Mouse (Mus musculus): ENCODE data around the gene Gsk3a. TPM values are rescaled to one million over a fixed set of nuclear protein-coding genes. Genes with fewer than 3 reads are reported as not detected.

Gene Gsk3a
- polyA plus RNA-seq, 1 experiment from 2014 or later, result 13.6 TPM

GRCm38 (mm10) chr7:25246759-25247137 lies 9.1 kb upstream of the Gsk3a start:
- WGBS, result 49% methylated on average over 4 of the region's 4 CpGs
- H3K27ac ChIP-seq (ENCODE audit: low read depth), result peak overlapping the region; percentile 97; the same call in 1 of the 2 replicates
- peaks cover 33% of the 10 kb centered on the region for H3K4me1 ChIP-seq (replicated peaks; ENCODE audit: control insufficient read depth, insufficient read depth, low read length)
- peak overlapping the region; percentile 97 for H3K9ac ChIP-seq (ENCODE audit: low read length)
- ATAC-seq (replicated peaks; ENCODE audit: low FRiP score, low TSS enrichment, low read depth) (no peak), DNase-seq (ENCODE audit: low spot score) (no peak)
- peak overlapping the region; percentile 98 for H3K4me2 ChIP-seq (ENCODE audit: low read length)
- H3K9me3 ChIP-seq (ENCODE audit: control insufficient read depth, low read length), result no peaks in the 10 kb centered on the region
- no peaks in the 10 kb centered on the region for H3K27me3 ChIP-seq (replicated peaks; ENCODE audit: control insufficient read depth, insufficient read depth, low read length)
- H3K4me3 ChIP-seq (ENCODE audit: low read depth, low read length), result peak overlapping the region; percentile 97; the same call in 1 of the 2 replicates
- peaks cover 44% of the 10 kb centered on the region for H3K36me3 ChIP-seq (ENCODE audit: control insufficient read depth, insufficient read depth, low read length)

- Histone ChIP-seq H3K9me3 (ENCODE audit: control insufficient read depth, low read length) (no peaks in the 10 kb centered on the region), H3K27ac (ENCODE audit: low read depth) (peak overlapping the region; percentile 22; the same call in 1 of the 2 replicates), H3K27me3 (replicated peaks; ENCODE audit: control insufficient read depth, insufficient read depth, low read length) (no peaks in the 10 kb centered on the region), H3K4me1 (replicated peaks; ENCODE audit: control insufficient read depth, insufficient read depth, low read length) (peaks cover 28% of the 10 kb centered on the region), H3K9ac (ENCODE audit: low read length) (peak overlapping the region; percentile 97; the same call in 1 of the 2 replicates), H3K36me3 (ENCODE audit: control insufficient read depth, insufficient read depth, low read length) (peaks cover 44% of the 10 kb centered on the region), H3K4me3 (ENCODE audit: low read depth, low read length) (peak overlapping the region; percentile 97; the same call in 1 of the 2 replicates), H3K4me2 (ENCODE audit: low read length) (peak overlapping the region; percentile 98)
- ATAC-seq (replicated peaks; ENCODE audit: low FRiP score, low TSS enrichment, low read depth) (no peak), DNase-seq (ENCODE audit: low spot score) (no peak)
- WGBS, result 54% methylated on average over 20 of the region's 20 CpGs
Measured at GRCm38 (mm10) chr7:25246079-25246758, 8.6 kb upstream of the Gsk3a start.

DNA sequence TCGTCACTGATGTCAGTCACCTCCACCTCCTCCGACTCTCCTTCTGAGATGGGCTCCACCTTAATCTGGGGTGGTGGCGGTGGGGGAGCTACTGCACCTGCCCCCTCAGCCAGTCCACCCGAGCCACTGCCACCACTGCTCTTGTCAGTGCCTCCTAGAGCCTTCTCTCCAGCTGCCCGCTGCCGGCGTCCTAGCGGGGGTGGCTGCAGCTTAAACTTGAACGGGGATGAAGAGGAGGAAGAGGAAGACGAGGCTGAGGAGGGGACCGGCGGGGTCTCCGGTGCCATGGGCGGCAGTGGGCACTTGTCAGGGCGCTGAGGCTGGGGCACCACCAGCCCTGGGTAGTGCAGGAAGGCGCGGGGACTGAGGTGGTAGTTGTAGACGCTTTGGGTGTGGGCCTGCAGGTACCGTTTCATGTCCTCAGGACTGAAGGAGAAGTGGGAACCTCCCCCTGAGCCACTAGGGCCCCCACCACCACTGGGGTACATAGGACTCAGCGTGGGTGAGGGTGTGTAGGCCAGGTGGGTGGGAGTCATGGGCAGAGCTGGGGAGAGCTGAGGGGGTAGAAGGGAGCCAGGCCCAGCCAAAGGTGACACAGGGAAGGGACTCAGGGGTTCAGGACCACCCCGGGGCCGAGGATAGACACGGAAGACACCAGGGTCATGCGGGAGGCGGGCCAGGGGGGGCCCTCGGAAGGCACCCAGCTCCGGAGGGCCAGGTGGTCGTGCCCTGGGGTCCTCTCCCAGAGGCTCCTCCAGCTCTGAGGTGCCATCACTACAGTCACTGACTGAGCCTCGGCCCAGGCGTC lies 7.1 kb upstream of the Gsk3a start:
- Histone ChIP-seq H3K4me1 (replicated peaks; ENCODE audit: control insufficient read depth, insufficient read depth, low read length) (peaks cover 28% of the 10 kb centered on the region), H3K9ac (ENCODE audit: low read length) (no peak overlapping the region), H3K27ac (ENCODE audit: low read depth) (no peak overlapping the region), H3K27me3 (replicated peaks; ENCODE audit: control insufficient read depth, insufficient read depth, low read length) (no peaks in the 10 kb centered on the region), H3K36me3 (ENCODE audit: control insufficient read depth, insufficient read depth, low read length) (peaks cover 44% of the 10 kb centered on the region), H3K4me2 (ENCODE audit: low read length) (no peak overlapping the region), H3K4me3 (ENCODE audit: low read depth, low read length) (no peak overlapping the region), H3K9me3 (ENCODE audit: control insufficient read depth, low read length) (no peaks in the 10 kb centered on the region)
- ATAC-seq (replicated peaks; ENCODE audit: low FRiP score, low TSS enrichment, low read depth), result no peak
- WGBS, result 91% methylated on average over 27 of the region's 30 CpGs
- no peak for DNase-seq (ENCODE audit: low spot score)

DNA sequence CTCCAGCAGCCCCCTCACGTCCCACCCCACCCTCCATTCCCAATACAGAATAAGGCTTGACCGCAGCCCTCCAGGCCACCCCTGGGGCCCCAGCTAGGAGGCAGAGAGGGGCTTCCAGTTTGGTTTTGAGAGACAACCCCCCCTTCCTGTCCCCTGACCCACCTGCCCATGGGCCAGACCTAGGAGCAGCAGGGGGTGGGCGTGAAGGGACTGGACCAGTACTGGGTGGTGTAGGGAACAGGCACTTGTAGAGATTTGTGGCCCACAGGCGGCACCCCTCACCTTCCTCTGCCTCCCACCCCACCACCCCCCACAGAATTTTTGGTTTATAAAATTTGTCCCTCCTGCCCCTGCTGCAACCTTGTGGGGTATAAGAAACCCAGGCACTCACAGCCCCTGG lies 5.7 kb upstream of the Gsk3a start:
- H3K4me1 ChIP-seq (replicated peaks; ENCODE audit: control insufficient read depth, insufficient read depth, low read length), result peaks cover 31% of the 10 kb centered on the region
- H3K4me3 ChIP-seq (ENCODE audit: low read depth, low read length), result no peak overlapping the region
- H3K4me2 ChIP-seq (ENCODE audit: low read length), result no peak overlapping the region
- H3K36me3 ChIP-seq (ENCODE audit: control insufficient read depth, insufficient read depth, low read length), result peaks cover 44% of the 10 kb centered on the region
- DNase-seq (ENCODE audit: low spot score) (no peak), ATAC-seq (replicated peaks; ENCODE audit: low FRiP score, low TSS enrichment, low read depth) (no peak)
- WGBS, result 92% methylated on average over 4 of the region's 4 CpGs
- no peak overlapping the region for H3K9ac ChIP-seq (ENCODE audit: low read length)
- H3K27ac ChIP-seq (ENCODE audit: low read depth), result no peak overlapping the region
- H3K27me3 ChIP-seq (replicated peaks; ENCODE audit: control insufficient read depth, insufficient read depth, low read length), result no peaks in the 10 kb centered on the region
- no peaks in the 10 kb centered on the region for H3K9me3 ChIP-seq (ENCODE audit: control insufficient read depth, low read length)

DNA sequence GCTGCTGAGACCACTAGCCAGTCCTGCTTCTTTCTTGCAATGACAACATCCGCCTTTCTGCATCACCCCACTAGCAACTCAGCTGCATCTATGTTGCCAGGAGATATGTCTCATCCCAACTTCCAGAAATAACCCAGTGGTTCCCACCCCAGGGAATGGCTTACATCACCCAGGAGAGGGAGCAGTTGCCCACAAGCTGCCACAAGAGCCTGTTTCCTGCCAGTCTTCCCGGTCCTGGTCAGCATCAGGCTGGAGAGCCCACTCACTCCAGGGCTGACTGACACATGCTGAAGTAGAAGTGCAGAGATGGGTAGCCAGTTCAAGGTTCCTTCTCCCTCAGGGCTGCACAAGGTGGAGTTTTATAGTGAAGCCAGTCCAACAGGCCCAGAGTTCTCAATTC lies 3.4 kb upstream of the Gsk3a start:
- H3K27ac ChIP-seq (ENCODE audit: low read depth), result no peak overlapping the region; the same call in 1 of the 2 replicates
- 23% methylated on average over 2 of the region's 2 CpGs for WGBS
- no peak overlapping the region for H3K4me2 ChIP-seq (ENCODE audit: low read length)

GRCm38 (mm10) chr7:25240631-25241030 lies 3.0 kb upstream of the Gsk3a start:
- H3K9ac ChIP-seq (ENCODE audit: low read length), result no peak overlapping the region
- 68% methylated on average over 7 of the region's 7 CpGs for whole genome bisulfite sequencing
- no peak overlapping the region for H3K4me2 ChIP-seq (ENCODE audit: low read length)
- H3K27me3 ChIP-seq (replicated peaks; ENCODE audit: control insufficient read depth, insufficient read depth, low read length), result no peaks in the 10 kb centered on the region
- H3K9me3 ChIP-seq (ENCODE audit: control insufficient read depth, low read length), result no peaks in the 10 kb centered on the region
- H3K4me1 ChIP-seq (replicated peaks; ENCODE audit: control insufficient read depth, insufficient read depth, low read length), result peaks cover 18% of the 10 kb centered on the region
- ATAC-seq (replicated peaks; ENCODE audit: low FRiP score, low TSS enrichment, low read depth) (no peak), DNase-seq (ENCODE audit: low spot score) (no peak)
- peaks cover 40% of the 10 kb centered on the region for H3K36me3 ChIP-seq (ENCODE audit: control insufficient read depth, insufficient read depth, low read length)
- H3K4me3 ChIP-seq (ENCODE audit: low read depth, low read length), result no peak overlapping the region
- no peak overlapping the region for H3K27ac ChIP-seq (ENCODE audit: low read depth)

More for the DNA sequence above, 3.4 kb upstream of the Gsk3a start:
- ATAC-seq (replicated peaks; ENCODE audit: low FRiP score, low TSS enrichment, low read depth) (no peak), DNase-seq (ENCODE audit: low spot score) (no peak)
- H3K27me3 ChIP-seq (replicated peaks; ENCODE audit: control insufficient read depth, insufficient read depth, low read length), result no peaks in the 10 kb centered on the region
- H3K4me1 ChIP-seq (replicated peaks; ENCODE audit: control insufficient read depth, insufficient read depth, low read length), result peaks cover 16% of the 10 kb centered on the region
- no peaks in the 10 kb centered on the region for H3K9me3 ChIP-seq (ENCODE audit: control insufficient read depth, low read length)
- H3K9ac ChIP-seq (ENCODE audit: low read length), result no peak overlapping the region
- H3K36me3 ChIP-seq (ENCODE audit: control insufficient read depth, insufficient read depth, low read length), result peaks cover 41% of the 10 kb centered on the region
- no peak overlapping the region for H3K4me3 ChIP-seq (ENCODE audit: low read depth, low read length)

DNA sequence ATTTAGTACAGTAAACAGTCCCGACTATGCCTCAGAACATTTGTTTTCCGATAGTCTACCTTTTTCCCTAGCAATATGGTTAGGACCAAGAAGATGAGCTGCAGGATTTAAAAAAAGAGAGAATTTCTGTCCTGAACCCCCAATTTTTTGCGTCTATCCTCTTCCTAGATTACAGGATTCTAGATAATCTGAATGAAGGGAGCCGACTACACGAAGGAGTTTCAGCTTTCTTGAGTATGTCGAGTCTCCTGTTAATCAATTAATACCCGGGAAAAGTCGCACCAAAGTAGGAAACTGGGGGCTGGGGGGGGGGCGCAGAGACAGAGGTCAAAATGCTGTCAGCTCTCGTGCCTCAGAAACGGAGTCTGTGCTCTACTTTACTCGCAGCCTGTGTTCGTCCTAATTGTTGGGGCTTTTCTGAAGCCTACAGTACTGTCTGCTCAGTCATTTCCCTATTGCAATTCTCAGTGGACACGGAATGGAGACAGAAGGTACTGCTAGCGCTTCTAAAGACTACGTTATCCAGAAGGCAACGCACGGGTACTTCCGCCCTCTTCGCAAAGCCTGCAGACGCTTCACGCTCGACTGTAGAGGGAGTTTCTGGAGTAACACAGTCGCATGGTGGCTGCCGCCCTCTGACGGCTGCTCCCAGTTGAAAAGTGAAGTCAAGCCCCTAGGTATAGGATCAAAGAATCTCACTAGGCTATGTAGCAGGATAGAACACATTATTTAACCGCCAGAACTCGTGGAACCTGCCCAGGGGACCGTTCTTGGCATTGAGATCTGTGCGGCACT lies 1.4 kb upstream of the Gsk3a start:
- H3K4me3 ChIP-seq (ENCODE audit: low read depth, low read length), result peak overlapping the region; percentile 72
- 3% methylated on average over 30 of the region's 30 CpGs for WGBS
- H3K27me3 ChIP-seq (replicated peaks; ENCODE audit: control insufficient read depth, insufficient read depth, low read length), result no peaks in the 10 kb centered on the region
- ATAC-seq (replicated peaks; ENCODE audit: low FRiP score, low TSS enrichment, low read depth), result peak; percentile 22
- H3K36me3 ChIP-seq (ENCODE audit: control insufficient read depth, insufficient read depth, low read length), result peaks cover 37% of the 10 kb centered on the region
- DNase-seq (ENCODE audit: low spot score), result peak; percentile 80
- H3K27ac ChIP-seq (ENCODE audit: low read depth), result peak overlapping the region; percentile 70
- H3K9ac ChIP-seq (ENCODE audit: low read length), result 0 out of 2 replicates have a peak overlapping the region, but pooled peaks have one; percentile 30
- H3K4me2 ChIP-seq (ENCODE audit: low read length), result peak overlapping the region; percentile 88
- no peaks in the 10 kb centered on the region for H3K9me3 ChIP-seq (ENCODE audit: control insufficient read depth, low read length)
- H3K4me1 ChIP-seq (replicated peaks; ENCODE audit: control insufficient read depth, insufficient read depth, low read length), result peaks cover 18% of the 10 kb centered on the region

GRCm38 (mm10) chr7:25238015-25238706 lies 510 bp upstream of the Gsk3a start:
- under 1% methylated on average over 23 of the region's 23 CpGs for WGBS
- H3K27ac ChIP-seq (ENCODE audit: low read depth), result peak overlapping the region; percentile 70
- H3K27me3 ChIP-seq (replicated peaks; ENCODE audit: control insufficient read depth, insufficient read depth, low read length), result no peaks in the 10 kb centered on the region
- H3K4me3 ChIP-seq (ENCODE audit: low read depth, low read length), result peak overlapping the region; percentile 72
- H3K9me3 ChIP-seq (ENCODE audit: control insufficient read depth, low read length), result no peaks in the 10 kb centered on the region
- peaks cover 37% of the 10 kb centered on the region for H3K36me3 ChIP-seq (ENCODE audit: control insufficient read depth, insufficient read depth, low read length)
- DNase-seq (ENCODE audit: low spot score), result peak; percentile 98
- ATAC-seq (replicated peaks; ENCODE audit: low FRiP score, low TSS enrichment, low read depth), result peak; percentile 95
- H3K4me1 ChIP-seq (replicated peaks; ENCODE audit: control insufficient read depth, insufficient read depth, low read length), result peaks cover 18% of the 10 kb centered on the region
- peak overlapping the region; percentile 88 for H3K4me2 ChIP-seq (ENCODE audit: low read length)
- peak overlapping the region; percentile 96 for H3K9ac ChIP-seq (ENCODE audit: low read length)
